Mouse (Mus musculus) adrenal gland, adult 10 weeks (tissue): Measurements from ENCODE around the gene Olfr1434. TPM values are rescaled to one million over a fixed set of nuclear protein-coding genes. Genes with fewer than 3 reads are reported as not detected.

Experiments
- polyA plus RNA-seq: library from polyadenylated mRNA; stranded (reverse); fragments of 350-450 nt; fragmentation: Illumina TruSeq; extraction: RNeasy Lipid Tissue Mini Kit (QIAGEN cat#74804); gene quantifications from one replicate; pipeline ENCODE4 v1.2.3, GENCODE M21; 2014; ENCODE audit warnings: low read depth, low replicate concordance

The Olfr1434 gene
- not detected for polyA plus RNA-seq

DNA sequence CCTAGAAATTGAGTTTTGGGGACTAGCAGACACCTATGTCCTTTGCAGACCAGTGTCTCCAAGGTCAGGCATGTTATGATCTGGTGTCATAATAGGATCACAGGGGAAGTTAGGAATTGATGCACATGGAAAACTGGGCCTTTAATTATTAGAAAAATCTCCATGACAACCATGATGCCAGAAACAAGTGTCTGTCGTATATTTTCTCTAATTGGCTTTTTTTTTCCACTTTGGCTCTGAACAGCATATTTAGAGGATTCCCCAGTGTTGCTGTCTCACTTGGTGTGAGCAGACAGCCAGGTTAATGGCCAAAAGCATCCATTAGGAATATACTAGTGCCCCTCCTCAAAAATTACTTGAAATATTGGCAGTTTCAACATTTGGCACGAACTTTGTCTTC, at the start of gene Olfr1434:
Gene Olfr1434, plus strand, starts transcription at position 301 of the 400 bp plus-strand sequence.

DNA sequence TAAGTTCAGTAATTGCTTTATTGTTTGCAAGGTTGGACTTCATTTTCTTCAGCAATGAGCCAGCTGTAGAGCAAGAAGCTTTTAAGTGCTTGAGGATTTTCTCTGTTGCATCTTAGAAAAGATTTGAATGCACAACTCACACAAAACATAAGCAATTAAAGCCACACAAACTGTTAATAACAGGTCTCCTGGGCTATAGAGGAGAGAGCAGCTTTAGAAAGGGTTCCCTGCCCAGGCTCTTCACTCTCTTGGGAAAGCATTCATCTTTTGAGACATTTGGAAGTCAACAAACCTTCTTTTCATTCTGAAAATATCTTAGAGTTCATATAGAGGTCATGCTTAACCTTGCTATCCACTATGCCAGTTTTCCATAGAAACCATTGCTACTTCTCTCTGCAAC, 47.2 kb upstream of the Olfr1434 start, which contains the start of gene Olfr1432:
Gene Olfr1432, minus strand, starts transcription at position 101 of the 400 bp plus-strand sequence.

GRCm38 (mm10) chr19:12241559-12241958, 38.1 kb upstream of the Olfr1434 start, which contains the start of gene Olfr262:
Gene Olfr262 (minus strand): TSS chr19:12241659.

GRCm38 (mm10) chr19:12260732-12261131, 18.9 kb upstream of the Olfr1434 start, which contains the start of gene Olfr235:
Gene Olfr235 (plus strand): TSS chr19:12261032.

DNA sequence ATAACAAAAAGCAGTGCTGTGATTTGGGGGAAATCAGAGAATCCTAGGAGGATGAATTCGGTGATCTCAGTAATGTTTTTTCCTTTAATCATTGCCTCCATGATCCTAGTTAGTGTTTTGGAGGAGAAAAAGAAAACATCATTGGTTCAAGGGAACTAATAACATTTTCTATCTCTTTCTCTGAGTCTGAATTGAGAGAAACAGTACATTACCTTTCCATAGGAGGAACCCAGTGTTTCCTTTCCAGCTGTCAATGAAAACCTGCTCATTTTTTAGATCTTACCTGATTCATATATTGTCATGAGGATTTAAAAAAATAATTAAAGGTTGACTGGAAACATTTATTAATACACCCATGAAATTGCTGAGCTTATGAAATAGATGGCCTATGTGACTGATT, 19.4 kb downstream of the Olfr1434 start, which contains the start of gene Olfr1436:
Gene Olfr1436, minus strand, starts transcription at position 101 of the 400 bp plus-strand sequence.

GRCm38 (mm10) chr19:12325001-12325400, 45.3 kb downstream of the Olfr1434 start, which contains the start of gene Olfr1437:
Gene Olfr1437 (minus strand): TSS chr19:12325101.

Other genes with a start within 250 kb of the Olfr1434 start
- gene Olfr1423, start 238.5 kb upstream of the Olfr1434 start, polyA plus RNA-seq: not detected
- not detected for gene Olfr1424, start 217.2 kb upstream of the Olfr1434 start, polyA plus RNA-seq
- not detected for gene Olfr1425, start 202.1 kb upstream of the Olfr1434 start, polyA plus RNA-seq
- not detected for gene Olfr1426, start 187.8 kb upstream of the Olfr1434 start, polyA plus RNA-seq
- gene Olfr1427, start 176.5 kb upstream of the Olfr1434 start, polyA plus RNA-seq: not detected
- not detected for gene Olfr1428, start 164.0 kb upstream of the Olfr1434 start, polyA plus RNA-seq
- gene Olfr76, start 156.7 kb upstream of the Olfr1434 start, polyA plus RNA-seq: not detected
- not detected for gene Olfr1555-ps1, start 109.7 kb upstream of the Olfr1434 start, polyA plus RNA-seq
- gene Olfr1431, start 79.2 kb upstream of the Olfr1434 start, polyA plus RNA-seq: not detected
- not detected for gene Olfr1432, start 47.3 kb upstream of the Olfr1434 start, polyA plus RNA-seq
- not detected for gene Olfr262, start 38.2 kb upstream of the Olfr1434 start, polyA plus RNA-seq
- not detected for gene Olfr235, start 18.8 kb upstream of the Olfr1434 start, polyA plus RNA-seq
- gene Olfr1436, start 19.3 kb downstream of the Olfr1434 start, polyA plus RNA-seq: not detected
- gene Olfr1437, start 45.2 kb downstream of the Olfr1434 start, polyA plus RNA-seq: not detected
- gene Olfr1438-ps1, start 56.1 kb downstream of the Olfr1434 start, polyA plus RNA-seq: not detected
- not detected for gene Olfr1440, start 107.4 kb downstream of the Olfr1434 start, polyA plus RNA-seq
- gene Olfr1441, start 137.6 kb downstream of the Olfr1434 start, polyA plus RNA-seq: not detected
- gene Pfpl, start 148.1 kb downstream of the Olfr1434 start, polyA plus RNA-seq: not detected
- gene Mpeg1, start 180.9 kb downstream of the Olfr1434 start, polyA plus RNA-seq: 77.7 TPM
- 22.3 TPM for gene Dtx4, start 221.6 kb downstream of the Olfr1434 start, polyA plus RNA-seq